Mouse (Mus musculus) megakaryocyte, embryonic 14.5 days (primary cell): ENCODE measurements at regions not wholly inside any gene's neighbourhood (a gene's known extent, or its start where the extent isn't known, plus 50 kb on each side); places are given as distances from the start of the nearest gene placed in this dataset.

Experiments used
- FLI1 ChIP-seq: IDR thresholded peaks from 2 replicates; pipeline ENCODE4 v1.6.1; 2012; ENCODE audit warnings: low read length, inconsistent platforms, mixed read lengths
- GATA1 ChIP-seq: IDR thresholded peaks from 3 replicates; pipeline ENCODE4 v1.6.1; 2012; ENCODE audit warnings: mixed read lengths, low read length, inconsistent platforms, borderline replicate concordance

DNA sequence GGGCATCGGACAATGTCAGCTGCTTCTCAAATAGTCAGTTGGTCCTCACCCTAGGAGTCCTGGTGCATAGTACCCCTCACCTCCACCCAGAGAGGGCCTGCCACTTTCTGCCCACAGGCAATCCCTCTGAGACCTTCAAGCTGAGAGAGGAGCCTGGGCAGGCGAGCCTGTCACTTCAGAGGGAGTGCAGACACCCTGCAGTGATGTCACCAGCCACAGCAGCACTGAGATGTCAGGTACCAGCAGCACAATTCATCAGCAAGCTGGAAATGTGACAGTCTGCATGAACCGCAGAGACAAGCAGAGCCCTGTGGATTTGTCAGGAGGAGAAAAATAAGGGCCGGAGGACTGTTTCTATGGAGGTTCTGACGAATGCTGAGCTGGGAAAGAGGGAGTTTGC lies 324.3 kb downstream of the Qk start:
- TF ChIP-seq FLI1 (no peak), GATA1 (no peak)
